Mouse (Mus musculus) liver, embryonic 14.5 days (tissue): ENCODE data around the gene Gtdc1.

Experiments
- CTCF ChIP-seq: IDR thresholded peaks from 2 replicates; pipeline ENCODE4 v1.5.1; 2016; ENCODE audit warnings: antibody characterized with exemption, low read depth, control low read depth
- EP300 ChIP-seq: IDR thresholded peaks from 2 replicates; pipeline ENCODE4 v1.6.1; 2016; ENCODE audit warnings: antibody characterized with exemption, low read depth

DNA sequence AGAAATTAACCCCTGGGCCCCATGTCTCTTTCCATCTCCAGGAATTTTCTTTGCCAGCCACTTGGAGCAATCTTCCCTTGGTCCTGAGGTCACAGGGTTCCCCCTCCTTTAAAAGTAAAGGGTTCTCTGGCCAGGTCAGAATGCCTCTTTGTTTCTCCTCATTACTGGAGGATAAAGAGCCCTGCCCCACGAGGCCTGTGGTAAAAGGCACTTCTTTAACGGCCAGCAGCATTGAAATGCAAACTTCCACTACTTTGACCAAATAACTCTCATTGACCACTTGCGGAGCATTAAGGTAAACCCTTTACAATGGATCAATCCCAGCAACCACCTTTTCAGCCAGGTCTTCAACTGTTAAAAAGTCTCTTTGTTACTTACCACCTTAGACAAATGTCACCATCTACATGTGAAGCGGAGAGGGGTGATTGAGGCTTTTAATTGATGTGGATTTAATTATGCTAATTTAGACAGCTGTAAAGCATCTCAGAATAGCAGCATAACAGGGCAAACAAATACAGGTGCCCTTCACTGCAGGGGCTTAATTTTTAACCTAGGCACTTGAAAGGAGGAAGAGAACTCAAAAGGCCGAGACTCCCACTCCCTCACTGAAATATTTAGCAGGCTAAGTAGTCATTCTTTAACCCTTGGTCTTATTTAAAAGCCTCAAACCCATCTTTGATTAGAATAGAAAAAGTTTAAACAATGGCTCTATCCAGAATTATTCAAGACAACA is 402.1 kb downstream of the Gtdc1 start:
- TF ChIP-seq CTCF (no peak), EP300 (no peak)
